Mouse (Mus musculus) E14TG2a.4 (cell line): ENCODE results near the gene Brd3os.

Experiments
- CTCF ChIP-seq: conservative IDR thresholded peaks from 2 replicates; pipeline ENCODE4 v1.5.1; 2014; ENCODE audit warnings: low read length
- NANOG ChIP-seq: IDR thresholded peaks from 2 replicates; pipeline ENCODE4 v1.6.1; 2014; ENCODE audit warnings: borderline replicate concordance, low read length, mixed read lengths
- POU5F1 ChIP-seq: IDR thresholded peaks from 2 replicates; pipeline ENCODE4 v1.6.1; 2014; ENCODE audit warnings: low read length, borderline replicate concordance

- TF ChIP-seq CTCF (no peak), NANOG (no peak), POU5F1 (no peak)
These were observed 37.6 kb upstream of the Brd3os start for GRCm38 (mm10) chr2:27404375-27405093.
